Mouse (Mus musculus) spleen, postnatal 14 days (tissue): ENCODE measurements at regions not wholly inside any gene's neighbourhood (a gene's known extent, or its start where the extent isn't known, plus 50 kb on each side); places are given as distances from the start of the nearest gene placed in this dataset.

Experiments
- DNase-seq, 2 experiments: peaks; one replicate each; pipeline ENCODE4 v3.0.0; 2021 to 2022; ENCODE audit warnings: low spot score in 2 of 2

- no peak for DNase-seq
Observed at GRCm38 (mm10) chr13:53586771-53587170, 113.9 kb upstream of the Msx2 start.

GRCm38 (mm10) chr13:53584504-53585130 lies 111.7 kb upstream of the Msx2 start:
- no peak for DNase-seq

DNA sequence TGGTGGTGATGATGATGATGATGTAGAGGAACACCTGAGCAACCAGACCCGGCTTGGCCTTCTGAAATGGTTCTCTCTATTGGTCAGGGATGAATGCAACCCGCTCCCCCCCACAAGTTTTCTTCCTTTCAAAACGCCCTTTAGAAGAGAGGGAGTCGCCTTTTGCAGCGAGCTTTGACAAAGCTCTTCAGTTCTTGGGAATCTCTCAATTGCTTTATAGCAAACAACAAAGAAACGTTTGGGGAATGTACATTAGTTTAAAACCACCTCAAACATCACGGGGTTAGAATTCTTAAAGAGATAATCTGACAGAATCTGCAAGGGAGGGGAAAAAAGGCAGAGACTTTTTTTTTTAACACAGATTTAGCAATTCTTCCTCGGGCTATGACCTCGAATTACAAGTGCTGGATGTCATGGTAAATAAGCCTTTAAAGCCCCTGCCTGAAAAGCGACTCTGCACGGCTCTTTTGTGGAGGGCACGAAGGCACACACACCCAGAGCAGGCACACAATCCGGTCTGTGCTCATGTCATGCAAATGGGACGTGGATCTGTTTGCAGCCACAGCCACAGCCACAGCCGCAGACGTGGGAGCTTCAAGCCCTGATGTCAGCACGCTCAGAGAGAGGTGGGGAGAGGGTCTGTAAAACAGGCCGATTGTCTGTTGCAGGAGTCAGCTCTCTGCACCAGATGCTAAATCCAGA lies 81.2 kb upstream of the Msx2 start:
- no peak for DNase-seq

DNA sequence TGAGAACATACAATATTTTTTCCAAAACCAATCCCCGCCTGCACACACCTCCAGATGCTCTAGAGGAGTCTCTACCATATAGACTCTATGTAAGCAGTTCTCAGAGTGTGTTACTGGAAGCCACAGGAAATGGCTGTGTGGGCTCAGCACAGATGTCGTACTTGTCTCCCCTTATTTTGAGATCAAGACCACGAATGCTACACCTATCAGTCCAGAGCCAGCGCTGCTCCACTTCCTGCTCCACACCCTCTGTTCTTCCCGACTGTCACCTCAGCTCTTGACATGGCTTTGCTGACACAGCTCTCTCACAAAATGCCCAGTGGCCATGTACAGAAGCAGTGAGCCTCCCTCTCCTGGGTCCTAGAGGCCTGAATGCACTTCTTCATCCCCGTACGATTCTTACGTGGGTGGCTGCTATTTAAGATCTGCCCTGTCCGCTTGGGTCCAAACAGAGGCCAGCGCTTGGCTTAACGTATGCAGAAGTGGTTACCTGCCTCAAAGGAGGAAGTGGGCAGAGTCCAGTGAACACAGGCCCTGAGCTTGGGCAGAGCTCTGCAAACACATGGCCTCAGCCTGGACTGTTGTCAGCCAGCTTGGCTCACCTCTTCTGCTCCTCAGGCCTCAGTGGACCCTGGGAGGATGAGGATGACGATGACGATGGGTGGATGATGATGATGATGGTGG lies 80.5 kb upstream of the Msx2 start:
- no peak for DNase-seq

- no peak for DNase-seq
Observed at GRCm38 (mm10) chr13:53548396-53548795, 75.5 kb upstream of the Msx2 start.

GRCm38 (mm10) chr13:53543291-53543690 lies 70.4 kb upstream of the Msx2 start:
- DNase-seq, result no peak

- no peak for DNase-seq
Observed at GRCm38 (mm10) chr13:53539797-53540196, 66.9 kb upstream of the Msx2 start.

DNA sequence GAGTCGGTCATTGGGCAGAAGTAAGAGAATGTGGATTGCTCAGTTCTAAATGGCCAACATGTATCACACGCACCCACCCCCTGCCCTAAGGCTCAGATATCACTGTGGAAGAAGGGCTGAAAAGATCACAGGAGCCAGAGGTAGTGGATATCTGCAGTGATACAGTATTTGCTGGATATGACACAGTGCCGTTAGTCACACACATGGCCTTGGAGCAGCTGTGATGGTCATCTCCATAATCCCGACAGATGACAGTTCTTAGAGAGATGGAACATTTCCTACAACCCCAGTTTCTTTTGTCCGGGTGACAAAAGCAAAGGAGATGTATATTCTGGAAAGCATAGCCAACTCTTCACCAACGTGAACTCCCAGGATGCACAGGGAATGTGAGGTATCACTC lies 65.1 kb upstream of the Msx2 start:
- DNase-seq, result no peak

- DNase-seq, result no peak
Observed at GRCm38 (mm10) chr13:53535781-53536425, 63.0 kb upstream of the Msx2 start.

DNA sequence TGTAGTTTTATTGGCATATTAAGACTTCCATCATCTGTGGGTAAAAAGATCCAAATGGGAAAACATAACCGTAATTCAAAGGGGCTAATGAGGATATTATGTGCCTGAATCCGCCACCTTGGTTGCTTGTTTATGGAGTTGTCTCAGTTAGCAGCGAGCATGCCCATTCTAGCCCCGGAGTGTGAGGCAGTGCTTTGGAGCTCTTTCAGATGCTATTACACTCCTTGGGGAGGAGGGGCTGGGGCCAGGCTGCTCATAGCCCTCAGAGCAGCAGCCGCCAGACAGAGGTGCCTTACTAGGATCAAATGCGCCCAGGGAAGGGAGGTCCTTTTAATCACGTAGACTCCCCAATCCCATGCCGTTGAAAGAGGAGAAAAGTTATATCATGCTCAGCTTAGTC lies 60.9 kb upstream of the Msx2 start:
- no peak for DNase-seq

DNA sequence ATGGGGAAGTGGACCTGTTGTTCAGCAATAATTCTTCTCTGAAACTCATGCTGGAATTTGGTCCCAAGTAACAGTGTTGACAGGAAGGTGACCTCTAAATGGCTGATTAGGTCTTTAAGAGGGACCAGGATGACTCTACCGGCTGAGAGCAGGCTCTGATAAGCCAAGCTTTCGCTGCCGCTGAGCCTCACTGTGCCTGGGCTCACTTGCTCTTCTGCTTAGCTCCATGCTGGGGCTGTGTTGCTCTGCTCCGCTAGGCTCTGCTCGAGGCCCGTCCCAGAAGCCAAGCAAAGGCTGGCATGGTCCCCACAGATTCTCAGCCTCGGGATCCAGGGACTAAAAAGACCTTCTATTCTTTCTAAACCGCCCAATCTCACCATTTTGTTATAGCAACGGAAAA lies 54.0 kb upstream of the Msx2 start:
- no peak for DNase-seq

DNA sequence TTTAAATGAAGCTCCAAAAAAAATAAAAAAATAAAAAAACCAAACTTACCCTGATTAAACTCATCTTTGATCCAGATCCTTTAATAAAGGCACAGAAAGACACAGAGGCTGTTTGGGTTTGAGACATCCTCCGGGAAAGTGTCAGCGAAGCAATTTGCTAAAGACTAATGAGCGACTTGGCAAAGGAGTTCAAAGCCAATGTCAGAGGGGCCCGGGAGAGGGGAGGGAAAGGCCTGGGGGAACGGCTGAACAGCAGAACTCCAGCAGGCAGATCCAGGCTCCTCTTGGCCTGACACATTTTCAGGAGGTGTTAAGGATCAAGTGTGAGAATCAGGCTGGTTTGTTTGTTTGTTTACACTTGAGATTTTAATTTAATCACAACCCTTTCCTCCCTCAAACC lies 49.9 kb upstream of the Msx2 start:
- DNase-seq, result no peak
